Mouse (Mus musculus): ENCODE data around the gene Hyal3.

GRCm38 (mm10) chr9:107625351-107626128, 44.9 kb downstream of the Hyal3 start:
- TF ChIP-seq CTCF (IDR thresholded peaks at IDR 0.05 in 2 of 3, conservative IDR thresholded peaks at IDR 0.05 in 1 of 3; ENCODE audit: control insufficient read depth in 1 of 3, insufficient read depth in 1 of 3, low read depth in 2 of 3, low read length in 3 of 3, poor library complexity in 1 of 3, severe bottlenecking in 1 of 3) (peak; percentile 11 to 38 (median 36); a peak in 4 of 6 replicates), HCFC1 (IDR thresholded peaks at IDR 0.05; ENCODE audit: low read depth, low read length) (no peak), GATA1 (IDR thresholded peaks at IDR 0.05; ENCODE audit: low read depth, low read length) (no peak), EP300 (IDR thresholded peaks at IDR 0.05; ENCODE audit: low read depth in 1 of 2, low read length in 2 of 2) (no peak), RAD21 (IDR thresholded peaks at IDR 0.05; ENCODE audit: low read depth, low read length) (no peak)
